Mouse (Mus musculus) intestine, embryonic 14.5 days (tissue): ENCODE results near the gene Runx2. TPM values are rescaled to one million over a fixed set of nuclear protein-coding genes. Genes with fewer than 3 reads are reported as not detected.

Experiments used
- ATAC-seq: fragments of 200-750 bp; cut with Nextera tagmentation; replicated peaks from 2 replicates; pipeline ENCODE4 v1.8.0; 2017; ENCODE audit warnings: low read depth, moderate number of reproducible peaks, moderate TSS enrichment, moderate library complexity; ENCODE audit not compliant: low FRiP score, low TSS enrichment
- DNase-seq: peaks from one replicate; pipeline ENCODE4 v3.0.0-alpha.2; 2018; ENCODE audit warnings: low spot score
- H3K27ac ChIP-seq: fragments of 300-500 bp; sonication (generic); 2 replicates; pipeline ENCODE4 v1.5.1; 2014; ENCODE audit warnings: low read depth, mild to moderate bottlenecking, control low read depth
- H3K27me3 ChIP-seq: fragments of 300-500 bp; sonication (generic); replicated peaks from 2 replicates; pipeline ENCODE4 v1.6.1; 2014; ENCODE audit warnings: low read length, control low read depth; ENCODE audit not compliant: control insufficient read depth, insufficient read depth
- H3K36me3 ChIP-seq: fragments of 300-500 bp; sonication (generic); 2 replicates; pipeline ENCODE4 v1.6.1; 2014; ENCODE audit warnings: low read length, control low read depth; ENCODE audit not compliant: control insufficient read depth, insufficient read depth
- H3K4me1 ChIP-seq: fragments of 300-500 bp; sonication (generic); replicated peaks from 2 replicates; pipeline ENCODE4 v1.6.1; 2014; ENCODE audit warnings: low read length, control low read depth, mixed read lengths; ENCODE audit not compliant: control insufficient read depth, insufficient read depth
- H3K4me2 ChIP-seq: fragments of 300-500 bp; sonication (generic); 2 replicates; pipeline ENCODE4 v1.6.1; 2014; ENCODE audit warnings: low read length
- H3K4me3 ChIP-seq: fragments of 300-500 bp; sonication (generic); 2 replicates; pipeline ENCODE4 v1.5.1; 2014; ENCODE audit warnings: low read depth, low read length, control low read depth, mixed read lengths
- H3K9ac ChIP-seq: fragments of 300-500 bp; sonication (generic); 2 replicates; pipeline ENCODE4 v1.6.1; 2014; ENCODE audit warnings: mild to moderate bottlenecking, low read length
- H3K9me3 ChIP-seq: fragments of 300-500 bp; sonication (generic); 2 replicates; pipeline ENCODE4 v1.6.1; 2016; ENCODE audit warnings: low read length, control low read depth; ENCODE audit not compliant: control insufficient read depth
- WGBS: fragments of 180-500 bp; shearing (Covaris S2); extraction: QIAGEN DNeasy Blood & Tissue Kit; methylation state at CpG from one replicate; pipeline ENCODE4 v1.1.7; 2014; 5-methylcytosine and 5-hydroxymethylcytosine counted together
- polyA plus RNA-seq: library from polyadenylated mRNA; unstranded; fragments of >200 nt; fragmentation: Nextera tagmentation; extraction: Ambion mirVana; gene quantifications from 2 replicates; pipeline ENCODE4 v1.2.1, GENCODE M21; 2014

The Runx2 gene
- polyA plus RNA-seq, 1 experiment from 2014 or later = 1.1 TPM

GRCm38 (mm10) chr17:44592067-44592736, 222.4 kb downstream of the Runx2 start:
- peaks cover 3% of the 10 kb centered on the region; the same call in 1 of the 2 replicates for H3K27me3 ChIP-seq
- H3K9me3 ChIP-seq = no peaks in the 10 kb centered on the region
- H3K27ac ChIP-seq = no peak overlapping the region
- H3K4me2 ChIP-seq = no peak overlapping the region
- H3K9ac ChIP-seq = no peak overlapping the region
- ATAC-seq = no peak
- no peak overlapping the region for H3K4me3 ChIP-seq
- WGBS = 64% methylated on average over 16 of the region's 16 CpGs
- no peak for DNase-seq
- H3K36me3 ChIP-seq = no peaks in the 10 kb centered on the region
- H3K4me1 ChIP-seq = no peaks in the 10 kb centered on the region

DNA sequence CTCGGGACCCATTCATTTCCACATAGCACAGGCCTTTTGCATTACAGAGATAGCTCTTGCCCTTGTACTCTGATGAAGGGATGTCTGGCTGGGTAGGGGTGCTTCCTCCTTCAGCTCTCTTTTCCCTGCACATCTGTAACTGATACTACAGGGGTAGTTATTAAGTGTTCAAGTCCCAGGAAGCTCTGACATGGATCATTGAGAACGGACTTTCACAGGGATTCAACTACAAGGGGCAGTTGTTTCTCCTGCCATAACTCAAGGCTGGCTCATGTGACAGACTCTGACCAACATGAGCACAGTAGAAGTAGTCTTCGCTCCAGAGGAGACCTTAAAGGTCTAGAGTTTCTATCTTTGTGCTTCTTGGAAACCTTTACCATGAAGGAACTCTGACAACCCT, 226.1 kb downstream of the Runx2 start:
- DNase-seq (no peak), ATAC-seq (no peak)
- H3K4me2 ChIP-seq = no peak overlapping the region
- H3K27me3 ChIP-seq = no peaks in the 10 kb centered on the region
- H3K9me3 ChIP-seq = no peaks in the 10 kb centered on the region
- H3K9ac ChIP-seq = no peak overlapping the region
- no peak overlapping the region for H3K27ac ChIP-seq
- WGBS = 79% methylated on average over 3 of the region's 3 CpGs
- H3K4me1 ChIP-seq = no peaks in the 10 kb centered on the region
- H3K36me3 ChIP-seq = no peaks in the 10 kb centered on the region
- no peak overlapping the region for H3K4me3 ChIP-seq

- DNase-seq (no peak), ATAC-seq (no peak)
- Histone ChIP-seq H3K9ac (no peak overlapping the region), H3K4me3 (no peak overlapping the region), H3K27me3 (no peaks in the 10 kb centered on the region), H3K36me3 (no peaks in the 10 kb centered on the region), H3K4me1 (no peaks in the 10 kb centered on the region), H3K27ac (no peak overlapping the region), H3K9me3 (no peaks in the 10 kb centered on the region), H3K4me2 (no peak overlapping the region)
- WGBS = 61% methylated on average over 3 of the region's 3 CpGs
Measured at GRCm38 (mm10) chr17:44588020-44588419, 226.6 kb downstream of the Runx2 start.

DNA sequence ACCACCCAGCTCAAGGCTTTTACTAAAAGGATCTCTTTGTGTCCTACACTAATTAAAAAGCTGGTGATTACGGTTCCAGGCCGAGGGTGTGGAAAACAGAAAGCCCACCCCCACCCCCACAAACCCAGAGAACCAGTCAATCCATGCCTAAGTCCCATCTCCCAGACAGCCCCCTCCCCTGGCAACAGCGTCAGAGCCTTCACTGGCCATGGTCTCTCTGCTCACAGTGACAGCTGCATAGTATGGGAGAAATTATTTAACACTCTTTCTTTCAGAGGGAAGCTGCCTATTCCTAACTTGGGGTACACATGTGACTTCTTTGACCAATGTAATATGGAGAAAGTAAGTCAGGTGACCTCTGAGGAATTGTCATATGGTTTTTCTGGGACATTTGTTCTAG, 228.4 kb downstream of the Runx2 start:
- Histone ChIP-seq H3K4me1 (no peaks in the 10 kb centered on the region), H3K36me3 (no peaks in the 10 kb centered on the region), H3K9me3 (no peaks in the 10 kb centered on the region), H3K4me3 (no peak overlapping the region), H3K4me2 (no peak overlapping the region), H3K27ac (no peak overlapping the region), H3K27me3 (no peaks in the 10 kb centered on the region), H3K9ac (no peak overlapping the region)
- DNase-seq (no peak), ATAC-seq (no peak)
- WGBS = 83% methylated on average over 3 of the region's 3 CpGs

DNA sequence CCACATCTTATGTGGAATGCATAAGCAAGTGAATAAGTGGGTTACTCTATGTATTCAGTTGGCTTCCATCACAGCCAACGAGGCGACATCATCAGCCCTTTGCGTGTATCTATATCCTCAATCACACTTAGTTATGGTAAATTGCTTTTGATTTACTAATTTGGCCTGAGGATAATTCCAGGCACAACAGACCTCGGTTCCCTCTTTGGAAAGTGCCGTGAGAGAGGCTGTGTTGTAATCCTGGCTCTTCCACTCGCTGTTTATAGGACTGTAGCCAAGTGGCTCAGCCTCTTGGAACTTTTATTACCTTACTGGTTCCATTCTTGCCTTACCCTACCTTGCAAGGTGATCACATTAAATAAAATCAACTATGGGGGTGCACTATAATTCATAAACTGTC, 229.8 kb downstream of the Runx2 start:
- Histone ChIP-seq H3K36me3 (no peaks in the 10 kb centered on the region), H3K9ac (no peak overlapping the region), H3K27me3 (no peaks in the 10 kb centered on the region), H3K4me3 (no peak overlapping the region), H3K4me1 (no peaks in the 10 kb centered on the region), H3K4me2 (no peak overlapping the region), H3K27ac (no peak overlapping the region), H3K9me3 (no peaks in the 10 kb centered on the region)
- no peak for ATAC-seq
- DNase-seq = no peak
- 77% methylated on average over 6 of the region's 6 CpGs for WGBS

DNA sequence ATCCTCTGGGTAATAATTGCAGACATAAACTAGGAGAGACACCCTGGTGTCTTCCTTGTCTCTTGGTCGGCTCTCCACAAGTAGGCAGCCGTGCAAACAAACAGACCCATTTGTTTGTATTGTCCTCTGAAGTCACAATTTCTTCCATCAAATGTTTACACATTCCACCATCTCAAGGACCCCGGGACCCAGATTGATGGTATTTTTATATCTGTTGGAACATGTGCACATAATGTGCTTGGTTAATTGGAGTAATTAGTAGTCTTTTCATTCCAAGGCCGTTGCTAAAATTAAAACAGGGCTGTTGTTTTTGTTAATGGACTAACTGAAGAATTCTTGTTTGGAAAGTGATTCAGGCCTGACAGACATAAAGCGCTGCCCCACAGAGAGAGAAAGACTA, 236.8 kb downstream of the Runx2 start:
- Histone ChIP-seq H3K9me3 (no peaks in the 10 kb centered on the region), H3K27ac (no peak overlapping the region), H3K4me2 (no peak overlapping the region), H3K4me1 (no peaks in the 10 kb centered on the region), H3K27me3 (peaks cover 4% of the 10 kb centered on the region), H3K36me3 (no peaks in the 10 kb centered on the region), H3K4me3 (no peak overlapping the region), H3K9ac (no peak overlapping the region)
- no peak for ATAC-seq
- no peak for DNase-seq
- WGBS = 31% methylated on average over 5 of the region's 5 CpGs

- Histone ChIP-seq H3K9me3 (no peaks in the 10 kb centered on the region), H3K4me3 (no peak overlapping the region), H3K4me1 (0 out of 2 replicates have a peak, but pooled peaks cover 8% of the 10 kb centered on the region), H3K4me2 (no peak overlapping the region), H3K27me3 (peaks cover 52% of the 10 kb centered on the region), H3K27ac (no peak overlapping the region), H3K9ac (no peak overlapping the region), H3K36me3 (no peaks in the 10 kb centered on the region)
- 89% methylated on average over 5 of the region's 5 CpGs for WGBS
- no peak for ATAC-seq
- DNase-seq = no peak
Measured at GRCm38 (mm10) chr17:44570899-44571298, 243.7 kb downstream of the Runx2 start.

GRCm38 (mm10) chr17:44569020-44569621, 245.5 kb downstream of the Runx2 start:
- H3K4me3 ChIP-seq = no peak overlapping the region
- H3K27ac ChIP-seq = no peak overlapping the region
- no peaks in the 10 kb centered on the region for H3K36me3 ChIP-seq
- no peak overlapping the region for H3K9ac ChIP-seq
- WGBS = 86% methylated on average over 8 of the region's 8 CpGs
- peaks cover 55% of the 10 kb centered on the region for H3K27me3 ChIP-seq
- no peak for DNase-seq
- H3K4me1 ChIP-seq = peaks cover 18% of the 10 kb centered on the region; the same call in 1 of the 2 replicates
- H3K4me2 ChIP-seq = no peak overlapping the region
- no peaks in the 10 kb centered on the region for H3K9me3 ChIP-seq
- no peak for ATAC-seq

- peaks cover 18% of the 10 kb centered on the region; the same call in 1 of the 2 replicates for H3K4me1 ChIP-seq
- H3K36me3 ChIP-seq = no peaks in the 10 kb centered on the region
- H3K9me3 ChIP-seq = no peaks in the 10 kb centered on the region
- no peak for DNase-seq
- no peak overlapping the region for H3K4me2 ChIP-seq
- H3K27me3 ChIP-seq = peaks cover 66% of the 10 kb centered on the region
- H3K9ac ChIP-seq = no peak overlapping the region
- no peak for ATAC-seq
- no peak overlapping the region for H3K4me3 ChIP-seq
- WGBS = 75% methylated on average over 5 of the region's 5 CpGs
- H3K27ac ChIP-seq = no peak overlapping the region
Measured at GRCm38 (mm10) chr17:44566992-44567391, 247.6 kb downstream of the Runx2 start.
